Mouse (Mus musculus): ENCODE results near the gene Veph1.

Veph1 gene

GRCm38 (mm10) chr3:66220554-66221242, 75.9 kb downstream of the Veph1 start:
- peak; percentile 66 for DNase-seq

GRCm38 (mm10) chr3:66219655-66220191, 76.9 kb downstream of the Veph1 start, which contains the start of gene Ptx3:
Ptx3 (plus strand) TSS chr3:66219910.
- no peak for DNase-seq

GRCm38 (mm10) chr3:66215759-66216158, 80.9 kb downstream of the Veph1 start:
- DNase-seq, result no peak

GRCm38 (mm10) chr3:66213524-66213923, 83.1 kb downstream of the Veph1 start:
- no peak for DNase-seq

- no peak for DNase-seq
Measured at GRCm38 (mm10) chr3:66208836-66209573, 87.6 kb downstream of the Veph1 start.

- no peak for DNase-seq
Measured at GRCm38 (mm10) chr3:66193910-66194562, 102.6 kb downstream of the Veph1 start.

- no peak for DNase-seq
Measured at GRCm38 (mm10) chr3:66179647-66180046, 117.0 kb downstream of the Veph1 start.

- peak; percentile 3 for DNase-seq
Measured at GRCm38 (mm10) chr3:66172907-66173306, 123.7 kb downstream of the Veph1 start.

- no peak for DNase-seq
Measured at GRCm38 (mm10) chr3:66169873-66170538, 126.6 kb downstream of the Veph1 start.

- DNase-seq, result no peak
Measured at GRCm38 (mm10) chr3:66166606-66167290, 129.9 kb downstream of the Veph1 start.

GRCm38 (mm10) chr3:66165026-66165425, 131.6 kb downstream of the Veph1 start:
- DNase-seq, result no peak

GRCm38 (mm10) chr3:66164585-66164984, 132.1 kb downstream of the Veph1 start:
- no peak for DNase-seq

- DNase-seq, result no peak
Measured at GRCm38 (mm10) chr3:66162612-66163011, 134.0 kb downstream of the Veph1 start.

- no peak for DNase-seq
Measured at GRCm38 (mm10) chr3:66157947-66158346, 138.7 kb downstream of the Veph1 start.

GRCm38 (mm10) chr3:66137601-66138000, 159.0 kb downstream of the Veph1 start:
- DNase-seq, result no peak

GRCm38 (mm10) chr3:66131264-66131950, 165.2 kb downstream of the Veph1 start:
- no peak for DNase-seq

- DNase-seq, result no peak
Measured at GRCm38 (mm10) chr3:66129689-66130088, 166.9 kb downstream of the Veph1 start.

- DNase-seq, result no peak
Measured at GRCm38 (mm10) chr3:66105493-66105892, 191.1 kb downstream of the Veph1 start.

- no peak for DNase-seq
Measured at GRCm38 (mm10) chr3:66102599-66102932, 194.1 kb downstream of the Veph1 start.

- DNase-seq, result no peak
Measured at GRCm38 (mm10) chr3:66101809-66102598, 194.6 kb downstream of the Veph1 start.

- DNase-seq, result no peak
Measured at GRCm38 (mm10) chr3:66101074-66101473, 195.6 kb downstream of the Veph1 start.
